Mouse (Mus musculus): ENCODE data around the gene Sgca.

The Sgca gene

GRCm38 (mm10) chr11:94913302-94914090 lies 62.6 kb downstream of the Sgca start:
- no peak for DNase-seq (ENCODE audit: low read depth, low spot score)
